Mouse (Mus musculus) forebrain, embryonic 10.5 days (tissue): ENCODE measurements around the gene Snap29. TPM values are rescaled to one million over a fixed set of nuclear protein-coding genes. Genes with fewer than 3 reads are reported as not detected.

Experiments
- DNase-seq: peaks from one replicate; pipeline ENCODE4 v3.0.0-alpha.2; 2017; ENCODE audit warnings: low spot score; ENCODE audit errors: extremely low spot score
- H3K27ac ChIP-seq: fragments of 300-500 bp; sonication (generic); 2 replicates; pipeline ENCODE4 v1.5.1; 2016; ENCODE audit warnings: mild to moderate bottlenecking
- H3K27me3 ChIP-seq: fragments of 300-500 bp; sonication (generic); 2 replicates; pipeline ENCODE4 v1.6.1; 2016; ENCODE audit warnings: mild to moderate bottlenecking; ENCODE audit not compliant: poor library complexity, severe bottlenecking
- H3K36me3 ChIP-seq: fragments of 300-500 bp; sonication (generic); replicated peaks from 2 replicates; pipeline ENCODE4 v1.6.1; 2016; ENCODE audit warnings: mild to moderate bottlenecking, moderate library complexity
- H3K4me1 ChIP-seq: fragments of 300-500 bp; sonication (generic); 2 replicates; pipeline ENCODE4 v1.6.1; 2016
- H3K4me3 ChIP-seq: fragments of 300-500 bp; sonication (generic); 2 replicates; pipeline ENCODE4 v1.5.1; 2016; ENCODE audit warnings: mild to moderate bottlenecking, moderate library complexity
- H3K9me3 ChIP-seq: fragments of 300-500 bp; sonication (generic); 2 replicates; pipeline ENCODE4 v1.6.1; 2016; ENCODE audit warnings: mild to moderate bottlenecking, moderate library complexity
- WGBS: fragments of 180-500 bp; shearing (Covaris S2); methylation state at CpG from one replicate; pipeline ENCODE4 v1.1.7; 2016; 5-methylcytosine and 5-hydroxymethylcytosine counted together
- polyA plus RNA-seq: library from polyadenylated mRNA; unstranded; fragments of >200 nt; fragmentation: Nextera tagmentation; extraction: Ambion mirVana; gene quantifications from 2 replicates; pipeline ENCODE4 v1.2.1, GENCODE M21; 2016

Snap29 gene
- polyA plus RNA-seq, 1 experiment from 2014 or later, result 12.0 TPM

GRCm38 (mm10) chr16:17432576-17432975 lies 26.8 kb downstream of the Snap29 start:
- no peak overlapping the region for H3K4me3 ChIP-seq
- DNase-seq, result no peak
- peaks cover 11% of the 10 kb centered on the region for H3K36me3 ChIP-seq
- H3K27me3 ChIP-seq, result no peaks in the 10 kb centered on the region
- no peak overlapping the region for H3K27ac ChIP-seq
- H3K9me3 ChIP-seq, result no peaks in the 10 kb centered on the region
- no peaks in the 10 kb centered on the region for H3K4me1 ChIP-seq
- 87% methylated on average over 2 of the region's 2 CpGs for WGBS

DNA sequence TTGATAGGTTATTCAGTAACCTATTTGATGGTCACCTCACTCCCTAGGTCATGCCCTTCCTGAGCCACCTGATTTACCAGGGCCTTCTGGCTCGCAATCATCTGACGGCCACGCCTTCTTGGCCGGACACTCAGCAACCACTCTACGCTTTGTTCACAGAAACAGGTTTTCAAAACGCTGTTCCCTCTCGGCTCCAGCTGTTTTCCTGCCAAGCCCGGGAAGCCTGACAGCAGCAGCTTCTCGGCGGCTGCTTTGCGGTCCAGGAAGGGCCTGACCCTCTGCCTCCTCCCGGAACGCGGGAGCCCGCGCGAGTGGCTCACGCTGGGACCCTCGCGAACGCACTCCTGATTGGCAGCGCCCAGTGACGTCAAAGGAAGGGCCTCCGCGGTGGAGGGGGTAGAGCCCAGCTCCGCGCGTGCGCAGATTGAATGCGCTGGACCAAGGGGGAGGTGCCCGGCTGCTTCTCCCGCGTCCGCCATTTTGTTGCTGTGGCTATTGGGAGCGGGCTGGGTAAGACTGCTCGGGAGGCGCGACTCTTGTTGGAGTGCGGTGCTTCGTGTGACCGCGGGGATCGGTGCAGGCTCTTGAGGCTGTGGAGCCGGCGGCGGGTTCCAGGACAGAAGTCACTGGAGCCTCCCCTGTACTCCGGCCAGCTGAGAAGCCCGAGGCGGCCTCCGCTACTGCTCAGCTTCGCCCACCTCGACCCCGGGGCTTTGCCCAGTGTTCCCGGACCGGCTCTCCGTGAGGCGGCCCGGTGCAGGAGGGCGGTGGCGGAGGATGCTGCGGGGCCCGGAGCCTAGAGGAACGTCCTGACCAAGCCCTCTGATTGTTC lies 46.0 kb downstream of the Snap29 start, which contains the start of gene Crkl:
Crkl (plus strand) TSS at position 447 of the 832 bp plus-strand sequence.
- WGBS, result under 1% methylated on average over 63 of the region's 63 CpGs
- H3K4me3 ChIP-seq, result peak within 1 kb of the TSS; percentile 99

GRCm38 (mm10) chr16:17452373-17452715 lies 46.6 kb downstream of the Snap29 start:
- Histone ChIP-seq H3K4me3 (peak overlapping the region; percentile 99), H3K36me3 (peaks cover 31% of the 10 kb centered on the region), H3K27me3 (no peaks in the 10 kb centered on the region), H3K9me3 (peaks cover 2% of the 10 kb centered on the region; the same call in 1 of the 2 replicates), H3K4me1 (peaks cover 32% of the 10 kb centered on the region), H3K27ac (peak overlapping the region; percentile 98)
- WGBS, result under 1% methylated on average over 24 of the region's 24 CpGs
- no peak for DNase-seq

More for the DNA sequence above, 46.0 kb downstream of the Snap29 start, which contains the start of gene Crkl:
- peaks cover 25% of the 10 kb centered on the region for H3K36me3 ChIP-seq
- peaks cover 32% of the 10 kb centered on the region for H3K4me1 ChIP-seq
- 0 out of 2 replicates have a peak, but pooled peaks cover 2% of the 10 kb centered on the region for H3K9me3 ChIP-seq
- no peaks in the 10 kb centered on the region for H3K27me3 ChIP-seq
- H3K27ac ChIP-seq, result peak within 1 kb of the TSS; percentile 98
- DNase-seq, result peak; percentile 99

GRCm38 (mm10) chr16:17456901-17457300 lies 51.1 kb downstream of the Snap29 start:
- H3K4me1 ChIP-seq, result peaks cover 24% of the 10 kb centered on the region

DNA sequence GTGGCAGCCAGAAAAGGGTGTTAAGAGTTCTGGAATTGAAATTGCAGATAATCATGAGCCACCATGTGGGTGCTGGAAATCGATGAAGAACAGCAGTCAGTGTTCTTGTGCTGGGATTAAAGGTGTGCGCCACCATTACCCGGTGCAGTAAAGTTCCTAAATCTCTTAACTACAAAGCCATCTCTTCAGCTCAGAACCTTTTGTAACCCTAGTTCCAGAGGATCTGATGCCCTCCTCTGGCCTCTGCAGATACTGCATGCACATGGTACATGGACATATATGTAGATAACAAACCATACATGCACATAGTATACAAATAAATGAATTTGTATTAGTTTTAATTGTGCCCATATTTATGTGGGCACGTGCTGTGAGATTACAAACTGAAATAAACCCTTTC lies 54.5 kb downstream of the Snap29 start:
- Histone ChIP-seq H3K9me3 (peaks cover 2% of the 10 kb centered on the region; the same call in 1 of the 2 replicates), H3K36me3 (peaks cover 92% of the 10 kb centered on the region), H3K4me3 (no peak overlapping the region), H3K27me3 (no peaks in the 10 kb centered on the region), H3K27ac (no peak overlapping the region), H3K4me1 (peaks cover 4% of the 10 kb centered on the region)
- DNase-seq, result no peak
- 92% methylated on average over 4 of the region's 4 CpGs for WGBS

More at GRCm38 (mm10) chr16:17456901-17457300, 51.1 kb downstream of the Snap29 start:
- WGBS, result 98% methylated on average over 1 of the region's 1 CpGs
- H3K27ac ChIP-seq, result no peak overlapping the region
- H3K9me3 ChIP-seq, result peaks cover 2% of the 10 kb centered on the region; the same call in 1 of the 2 replicates
- no peak overlapping the region for H3K4me3 ChIP-seq
- H3K27me3 ChIP-seq, result no peaks in the 10 kb centered on the region
- no peak for DNase-seq
- peaks cover 77% of the 10 kb centered on the region for H3K36me3 ChIP-seq

DNA sequence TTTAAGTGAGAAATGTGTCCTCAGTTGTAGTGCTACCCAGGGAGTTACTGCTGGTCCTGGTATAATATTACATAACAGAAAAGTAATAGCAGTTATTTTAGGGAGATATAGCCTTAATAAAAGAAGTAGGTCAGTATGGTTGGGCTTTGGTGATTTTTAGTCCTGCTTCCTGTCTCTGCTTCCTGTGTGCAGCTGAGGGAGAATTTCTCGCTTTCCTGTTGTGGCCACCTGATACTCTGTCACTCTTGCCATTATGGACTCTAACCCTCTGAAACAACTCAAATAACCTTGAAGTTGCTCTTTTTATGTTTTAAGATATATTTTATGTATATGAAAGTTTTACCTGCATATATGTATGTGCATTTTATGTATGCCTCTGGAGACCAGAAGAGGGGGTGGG lies 55.8 kb downstream of the Snap29 start:
- WGBS, result 91% methylated on average over 1 of the region's 1 CpGs
- no peaks in the 10 kb centered on the region for H3K27me3 ChIP-seq
- H3K4me3 ChIP-seq, result no peak overlapping the region
- H3K4me1 ChIP-seq, result no peaks in the 10 kb centered on the region
- H3K36me3 ChIP-seq, result peaks cover 84% of the 10 kb centered on the region
- H3K9me3 ChIP-seq, result no peaks in the 10 kb centered on the region; the same call in 1 of the 2 replicates
- H3K27ac ChIP-seq, result no peak overlapping the region
- no peak for DNase-seq

- no peak overlapping the region for H3K27ac ChIP-seq
- no peaks in the 10 kb centered on the region for H3K27me3 ChIP-seq
- H3K4me3 ChIP-seq, result no peak overlapping the region
- 91% methylated on average over 2 of the region's 2 CpGs for WGBS
- no peaks in the 10 kb centered on the region for H3K9me3 ChIP-seq
- no peaks in the 10 kb centered on the region for H3K4me1 ChIP-seq
- peaks cover 81% of the 10 kb centered on the region for H3K36me3 ChIP-seq
- DNase-seq, result no peak
These were observed 57.4 kb downstream of the Snap29 start for GRCm38 (mm10) chr16:17463184-17463583.

DNA sequence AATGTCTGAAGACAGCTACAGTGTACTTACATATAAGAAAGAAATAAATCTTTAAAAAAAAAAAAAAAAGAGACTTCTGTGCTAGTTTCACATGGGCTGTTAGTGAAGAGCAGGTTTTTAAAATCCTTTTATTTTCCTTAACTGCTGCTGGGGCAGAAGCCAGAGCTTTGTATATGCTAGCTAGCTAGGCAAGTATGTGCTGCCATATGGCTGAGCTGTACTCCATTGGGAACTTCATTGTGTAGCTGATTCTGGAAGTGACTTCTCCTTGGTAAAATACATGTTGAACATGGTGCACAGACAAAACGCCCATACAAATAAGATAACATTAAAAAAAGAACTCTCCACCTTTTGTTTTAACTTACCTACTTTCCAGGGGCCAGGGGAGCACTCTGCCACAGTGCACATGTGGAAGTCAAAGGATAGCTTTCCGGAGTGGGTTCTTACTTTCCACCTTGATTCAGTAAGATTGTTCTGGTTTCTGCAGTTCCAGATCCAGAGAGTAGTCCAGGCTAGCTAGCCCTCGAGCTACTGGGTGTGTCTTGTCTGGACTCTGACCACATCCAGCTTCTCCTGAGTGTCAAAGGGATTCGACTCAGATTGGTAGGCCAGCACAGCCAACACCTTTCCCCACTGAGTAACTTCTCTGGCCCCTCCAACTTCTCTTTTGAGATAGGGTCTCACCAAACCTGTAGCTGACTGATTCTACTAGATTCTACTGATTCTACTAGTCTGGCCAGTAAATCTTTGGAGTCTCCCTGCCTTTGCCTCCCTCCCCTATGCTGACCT lies 61.3 kb downstream of the Snap29 start:
- H3K4me1 ChIP-seq, result no peaks in the 10 kb centered on the region
- no peaks in the 10 kb centered on the region for H3K9me3 ChIP-seq
- H3K27ac ChIP-seq, result no peak overlapping the region
- H3K27me3 ChIP-seq, result no peaks in the 10 kb centered on the region
- no peak overlapping the region for H3K4me3 ChIP-seq
- WGBS, result 92% methylated on average over 4 of the region's 4 CpGs
- H3K36me3 ChIP-seq, result peaks cover 80% of the 10 kb centered on the region
- DNase-seq, result no peak

DNA sequence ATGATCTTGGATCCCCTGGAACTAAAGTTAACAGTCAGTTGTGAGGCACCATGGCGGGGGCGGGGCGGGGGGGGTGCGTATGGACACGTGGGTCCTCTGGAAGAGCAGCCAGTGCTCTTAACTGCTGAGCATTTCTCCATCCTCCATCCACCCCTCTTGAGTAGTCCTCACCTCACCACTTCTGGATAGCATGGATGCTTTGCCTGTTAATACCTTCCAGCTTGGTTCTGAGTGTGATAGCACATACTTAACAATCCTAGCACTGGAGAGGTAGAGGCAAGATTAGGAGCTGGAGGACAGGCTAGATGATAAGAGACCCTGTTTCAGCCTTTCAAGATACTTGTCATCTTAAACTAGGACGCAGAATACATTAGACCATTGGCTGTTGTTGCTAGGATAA lies 66.7 kb downstream of the Snap29 start:
- Histone ChIP-seq H3K4me3 (no peak overlapping the region), H3K4me1 (no peaks in the 10 kb centered on the region), H3K27ac (no peak overlapping the region), H3K27me3 (no peaks in the 10 kb centered on the region), H3K36me3 (peaks cover 85% of the 10 kb centered on the region), H3K9me3 (no peaks in the 10 kb centered on the region)
- no peak for DNase-seq
- 85% methylated on average over 6 of the region's 6 CpGs for WGBS

DNA sequence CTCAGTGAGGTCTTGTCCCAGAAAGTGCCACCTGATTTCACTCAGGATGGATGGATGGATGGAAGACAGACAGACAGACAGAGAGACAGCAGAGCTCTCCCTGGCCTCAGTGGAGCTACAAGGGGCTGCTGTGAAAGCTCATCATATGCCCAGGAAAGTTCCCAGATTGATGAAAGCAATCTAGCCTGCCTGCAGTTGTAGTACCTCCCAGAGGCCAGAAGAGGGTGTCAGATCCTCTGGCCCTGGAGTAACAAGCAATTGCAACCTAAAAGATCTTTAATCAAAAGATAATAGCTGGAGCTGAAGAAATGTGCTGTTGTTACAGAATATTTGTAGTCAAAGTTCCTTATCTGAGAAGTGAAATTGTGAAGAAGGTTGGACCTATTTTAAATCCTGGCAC lies 68.3 kb downstream of the Snap29 start:
- Histone ChIP-seq H3K27me3 (no peaks in the 10 kb centered on the region), H3K9me3 (no peaks in the 10 kb centered on the region), H3K36me3 (peaks cover 87% of the 10 kb centered on the region), H3K4me1 (no peaks in the 10 kb centered on the region), H3K27ac (no peak overlapping the region), H3K4me3 (no peak overlapping the region)
- no peak for DNase-seq

DNA sequence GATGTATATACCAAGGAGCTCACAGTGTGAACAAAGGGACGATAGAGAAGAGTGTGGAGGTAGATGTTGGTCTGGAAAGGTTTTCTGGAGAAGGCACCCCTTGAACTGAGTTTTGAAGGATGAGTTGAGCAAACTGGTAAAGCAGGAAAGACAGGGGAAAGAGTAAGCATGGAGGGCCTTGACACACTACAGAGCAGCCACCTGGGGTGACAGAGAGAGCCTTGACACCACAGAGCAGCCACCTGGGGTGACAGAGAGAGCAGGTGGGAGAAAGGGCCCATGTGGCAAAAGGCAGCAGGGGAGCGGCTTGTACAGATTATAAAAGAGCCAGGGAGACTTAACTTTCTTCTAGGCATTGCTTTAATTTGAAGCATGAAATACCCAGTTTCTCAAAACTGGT lies 69.0 kb downstream of the Snap29 start:
- no peaks in the 10 kb centered on the region for H3K4me1 ChIP-seq
- no peaks in the 10 kb centered on the region for H3K9me3 ChIP-seq
- no peak for DNase-seq
- WGBS, result 93% methylated on average over 2 of the region's 2 CpGs
- H3K27me3 ChIP-seq, result no peaks in the 10 kb centered on the region
- no peak overlapping the region for H3K4me3 ChIP-seq
- peaks cover 87% of the 10 kb centered on the region for H3K36me3 ChIP-seq
- H3K27ac ChIP-seq, result no peak overlapping the region

GRCm38 (mm10) chr16:17475326-17475725 lies 69.5 kb downstream of the Snap29 start:
- H3K4me3 ChIP-seq, result no peak overlapping the region
- 90% methylated on average over 4 of the region's 4 CpGs for WGBS
- no peaks in the 10 kb centered on the region for H3K4me1 ChIP-seq
- H3K27me3 ChIP-seq, result no peaks in the 10 kb centered on the region
- DNase-seq, result no peak
- no peaks in the 10 kb centered on the region for H3K9me3 ChIP-seq
- H3K36me3 ChIP-seq, result peaks cover 87% of the 10 kb centered on the region
- no peak overlapping the region for H3K27ac ChIP-seq
